Mouse (Mus musculus) spleen, postnatal 14 days (tissue): ENCODE results near the gene Myo1d.

ENCODE experiments used
- DNase-seq, 2 experiments: peaks; one replicate each; pipeline ENCODE4 v3.0.0; 2021 to 2022; ENCODE audit warnings: low spot score in 2 of 2

The Myo1d gene

DNA sequence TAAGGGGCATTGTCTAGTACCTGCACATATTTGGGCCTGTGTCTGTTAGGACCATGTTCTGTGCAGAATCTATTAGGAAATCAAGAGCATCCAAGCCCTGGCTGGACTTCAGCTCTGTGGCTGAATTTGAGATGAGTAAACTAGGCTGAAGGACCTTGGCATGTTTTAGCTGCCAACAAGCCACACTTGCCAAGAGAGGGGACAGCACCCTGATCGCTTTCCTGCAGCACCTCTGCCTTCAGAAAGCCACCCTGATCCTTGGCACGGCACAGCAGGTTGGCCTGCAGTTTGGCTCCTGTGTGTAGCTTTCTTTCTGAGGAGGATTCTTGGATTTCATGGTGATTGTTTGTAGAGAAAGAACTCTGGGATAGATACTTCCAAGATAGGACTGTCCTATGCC lies 1.7 kb upstream of the Myo1d start:
- DNase-seq: no peak

GRCm38 (mm10) chr11:80778916-80779526 lies 804 bp downstream of the Myo1d start:
- DNase-seq: no peak

DNA sequence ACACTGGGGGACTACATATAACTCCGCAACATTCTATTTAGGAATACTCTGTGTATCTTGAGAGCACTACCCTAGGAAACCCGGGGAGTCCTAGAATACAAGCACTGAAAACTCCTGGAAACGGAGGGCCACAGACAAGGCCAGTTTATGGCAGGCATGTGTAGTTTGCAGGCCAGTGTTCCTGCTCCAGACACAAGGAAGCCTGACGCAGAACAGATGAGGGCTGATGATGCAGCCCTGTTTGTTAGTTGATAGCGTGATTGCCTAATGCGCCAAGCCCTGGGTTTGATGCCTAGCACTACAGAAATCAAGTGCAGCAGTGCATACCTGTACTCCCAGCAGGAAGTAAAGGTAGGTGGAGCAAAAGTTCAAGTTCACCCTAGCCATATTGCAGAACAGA lies 1.7 kb downstream of the Myo1d start:
- no peak for DNase-seq

GRCm38 (mm10) chr11:80777708-80778107 lies 2.1 kb downstream of the Myo1d start:
- DNase-seq: no peak

- no peak for DNase-seq
Measured at GRCm38 (mm10) chr11:80775535-80775934, 4.3 kb downstream of the Myo1d start.

GRCm38 (mm10) chr11:80772595-80773210 lies 7.1 kb downstream of the Myo1d start:
- no peak for DNase-seq

DNA sequence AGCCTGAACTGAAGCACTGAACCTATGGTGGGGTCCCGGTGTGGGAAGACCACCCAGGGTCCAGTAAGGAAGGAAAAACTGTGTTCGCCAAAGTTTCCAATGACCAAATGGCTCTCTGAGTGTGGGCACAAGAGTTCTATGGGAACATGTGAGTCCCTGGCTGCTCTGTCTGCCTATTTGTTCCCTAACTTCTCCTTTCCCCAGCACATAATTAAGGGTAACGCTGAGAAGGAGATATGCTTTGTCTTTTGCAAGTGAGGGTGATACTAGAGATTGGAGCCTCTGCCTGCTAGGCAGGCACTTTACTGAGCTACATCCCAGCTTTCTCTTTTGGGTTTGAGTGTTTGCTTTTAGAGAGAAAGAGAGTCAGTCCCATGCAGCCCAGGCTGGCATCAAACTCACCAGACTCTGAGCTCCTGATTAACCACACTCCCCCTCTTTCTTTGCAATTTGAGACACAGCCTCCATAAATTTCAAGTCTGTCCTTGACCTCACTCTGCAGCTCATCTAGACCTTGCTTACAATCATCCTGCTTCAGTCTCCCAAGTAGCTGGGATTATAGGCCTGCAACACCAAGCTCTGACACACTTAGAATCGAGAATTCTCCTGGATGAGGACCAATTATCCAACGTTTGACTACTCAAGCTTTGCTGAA lies 8.1 kb downstream of the Myo1d start:
- no peak for DNase-seq

- no peak for DNase-seq
Measured at GRCm38 (mm10) chr11:80771186-80771585, 8.6 kb downstream of the Myo1d start.

- no peak for DNase-seq
Measured at GRCm38 (mm10) chr11:80767320-80767617, 12.6 kb downstream of the Myo1d start.

DNA sequence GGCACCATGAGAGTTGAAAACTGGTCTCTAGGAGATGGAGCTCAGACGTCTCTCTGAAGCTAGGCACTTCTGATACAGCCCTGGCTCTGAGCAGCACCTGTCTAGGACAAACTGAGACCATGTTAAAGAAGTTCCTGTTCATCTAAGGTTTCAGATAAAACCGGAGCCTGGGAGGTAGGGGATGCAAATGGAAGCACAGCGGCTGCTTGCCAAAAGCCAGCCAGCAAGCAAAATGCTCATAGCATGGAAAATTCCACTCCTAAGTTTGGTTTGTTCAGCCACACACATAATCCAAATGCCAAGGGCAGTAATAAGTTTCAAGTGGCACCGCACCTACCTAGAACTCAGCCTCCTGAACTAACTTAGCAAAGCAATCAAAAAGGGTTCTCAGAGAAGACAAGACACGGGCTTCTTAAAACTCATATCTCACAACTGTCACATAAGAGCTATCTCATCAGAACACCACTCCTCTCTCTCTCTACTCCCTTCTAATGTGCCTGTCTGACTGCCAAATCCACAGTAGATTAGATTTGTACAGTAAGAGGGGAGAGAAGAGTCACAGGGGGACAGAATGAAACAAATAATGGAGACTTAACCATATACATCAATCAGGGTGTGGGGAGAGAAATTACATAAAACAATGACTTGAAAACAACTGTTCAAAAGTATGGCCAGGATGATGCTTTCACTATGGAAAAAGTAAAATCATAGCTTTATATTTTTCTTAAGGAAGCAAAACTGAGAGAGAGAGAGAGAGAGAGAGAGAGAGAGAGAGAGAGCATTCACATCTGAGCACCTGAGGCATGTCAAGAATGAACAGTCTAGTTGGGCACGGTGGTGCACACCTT lies 13.1 kb downstream of the Myo1d start:
- no peak for DNase-seq

- DNase-seq: no peak
Measured at GRCm38 (mm10) chr11:80766068-80766467, 13.8 kb downstream of the Myo1d start.

- no peak for DNase-seq
Measured at GRCm38 (mm10) chr11:80762066-80762465, 17.8 kb downstream of the Myo1d start.

DNA sequence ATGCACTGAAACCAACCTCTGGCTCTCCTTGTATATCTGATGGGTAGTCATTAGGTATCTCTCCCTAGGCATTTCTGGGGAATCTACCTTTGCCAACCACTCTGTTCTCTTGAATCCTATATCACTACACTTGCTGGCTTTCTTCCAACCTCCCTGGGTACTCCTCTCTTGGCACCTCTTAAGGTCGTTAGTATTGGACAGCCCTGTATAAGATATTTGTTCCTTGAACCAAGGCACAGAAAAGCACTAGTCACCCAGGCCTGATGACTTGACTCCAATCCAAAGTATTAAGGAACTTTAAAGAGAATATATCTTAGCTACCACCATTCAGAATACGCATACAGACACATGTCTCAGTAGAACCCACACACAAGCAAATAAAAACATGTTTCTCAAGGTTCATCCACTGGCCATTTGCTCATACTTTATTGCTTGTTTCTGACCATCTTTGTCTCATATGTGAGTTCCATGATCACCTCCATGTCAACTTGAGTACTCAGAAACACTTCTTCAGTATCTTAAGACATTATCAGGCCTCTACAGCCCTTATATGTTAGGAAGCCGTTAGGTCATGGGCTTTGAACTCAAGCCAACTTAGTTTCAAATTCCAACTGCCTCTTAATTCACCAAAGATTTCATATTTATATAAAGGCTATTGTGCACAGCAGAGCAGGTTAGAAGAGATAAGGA lies 18.4 kb downstream of the Myo1d start:
- DNase-seq: no peak

DNA sequence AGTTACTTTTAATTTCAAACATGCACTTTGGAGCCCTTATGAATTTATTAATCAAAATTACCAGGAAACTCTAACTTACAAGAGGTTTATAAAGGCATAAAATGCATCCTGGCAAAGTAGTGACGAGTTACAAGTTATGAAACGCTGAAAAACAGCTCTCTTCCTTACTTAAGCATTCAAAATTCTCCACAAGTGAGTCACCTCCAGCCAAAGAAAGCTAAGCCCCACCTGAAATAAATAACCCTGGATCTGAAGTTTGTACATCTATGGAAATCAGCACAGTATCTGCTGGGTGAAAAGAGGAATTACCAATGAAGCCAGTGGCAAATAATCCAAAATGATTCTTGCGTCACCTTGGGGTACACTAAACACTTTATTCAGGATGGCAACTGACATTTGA lies 20.8 kb downstream of the Myo1d start:
- no peak for DNase-seq

GRCm38 (mm10) chr11:80754201-80754600 lies 25.6 kb downstream of the Myo1d start:
- no peak for DNase-seq

DNA sequence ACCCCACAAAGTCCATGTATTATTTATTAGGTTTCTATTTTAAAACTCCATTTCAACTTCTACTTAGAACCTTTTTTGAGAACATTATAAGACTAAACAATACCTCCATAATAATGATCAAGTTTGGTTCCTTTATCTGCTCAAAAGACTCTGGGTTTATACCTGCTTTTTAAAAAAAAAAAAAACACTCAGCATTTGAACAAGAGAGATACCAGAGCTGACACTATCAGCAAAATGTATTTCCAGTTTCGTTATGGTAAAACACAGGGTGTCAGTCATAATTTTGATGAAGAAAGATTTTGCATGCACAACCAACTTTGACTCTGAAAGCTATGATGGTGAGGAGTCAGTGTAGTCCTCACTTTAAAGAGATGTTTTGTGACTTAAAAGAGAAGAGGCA lies 28.7 kb downstream of the Myo1d start:
- no peak for DNase-seq

DNA sequence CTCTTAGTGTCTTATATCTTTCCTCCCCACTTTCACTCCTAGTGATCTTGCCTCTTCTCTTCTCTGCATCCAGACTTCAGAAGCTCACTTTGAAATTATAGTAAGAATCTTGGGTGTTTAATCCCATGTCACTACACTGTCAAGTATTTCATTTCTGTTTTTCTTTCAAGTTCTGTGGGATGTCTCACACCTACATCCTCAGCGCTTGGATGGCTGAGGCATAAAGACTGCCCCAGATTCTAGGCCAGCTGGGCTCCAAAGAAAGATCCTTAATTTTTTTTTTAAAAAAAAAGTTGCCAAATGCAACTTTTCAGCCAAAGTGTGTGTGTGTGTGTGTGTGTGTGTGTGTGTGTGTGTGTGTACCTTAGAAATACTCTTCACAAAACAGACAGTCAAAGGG lies 30.6 kb downstream of the Myo1d start:
- no peak for DNase-seq

- DNase-seq: no peak
Measured at GRCm38 (mm10) chr11:80745426-80745825, 34.4 kb downstream of the Myo1d start.

DNA sequence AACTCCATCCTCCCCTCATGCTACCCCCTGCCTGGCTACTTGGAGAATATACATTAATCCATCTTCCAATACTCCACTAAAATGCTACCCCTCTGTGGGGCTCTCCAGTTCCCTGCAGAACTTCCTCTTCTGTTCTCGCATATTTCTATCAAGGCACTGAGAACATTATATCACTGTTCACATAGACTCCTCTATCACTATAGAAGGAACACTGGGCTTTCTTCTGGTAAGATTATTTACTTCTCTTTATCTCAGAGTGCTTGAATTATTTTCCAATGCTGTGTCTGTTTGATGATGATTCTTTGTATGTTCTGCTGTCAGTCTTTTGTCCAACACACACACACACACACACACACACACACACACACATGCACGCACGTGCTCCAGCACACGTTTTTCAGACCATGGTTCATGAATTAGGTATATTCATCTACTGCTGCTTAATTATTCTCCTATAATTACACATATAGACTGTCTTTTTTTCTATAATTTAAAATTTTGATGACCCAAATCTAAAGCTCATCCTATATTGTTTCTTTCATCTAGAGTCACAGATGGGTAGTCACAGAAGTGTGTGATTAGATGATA lies 35.9 kb downstream of the Myo1d start:
- DNase-seq: no peak

- no peak for DNase-seq
Measured at GRCm38 (mm10) chr11:80742462-80742861, 37.4 kb downstream of the Myo1d start.

- no peak for DNase-seq
Measured at GRCm38 (mm10) chr11:80734771-80735170, 45.1 kb downstream of the Myo1d start.

- no peak for DNase-seq
Measured at GRCm38 (mm10) chr11:80724701-80725100, 55.1 kb downstream of the Myo1d start.
